Mouse (Mus musculus) kidney, postnatal 10 days (tissue): ENCODE results near the gene Patj.
A peak's percentile ranks its signal among the peaks of the same experiment; 100 is the strongest.
"Not testable (repeated sequence)": the region's sequence is repeated elsewhere in the genome, so short reads cannot be mapped to it uniquely, and the experiment has no call there.

ENCODE experiments used
- DNase-seq: peaks from one replicate; pipeline ENCODE4 v3.0.0; 2021; ENCODE audit warnings: mixed read lengths

Patj gene

DNA sequence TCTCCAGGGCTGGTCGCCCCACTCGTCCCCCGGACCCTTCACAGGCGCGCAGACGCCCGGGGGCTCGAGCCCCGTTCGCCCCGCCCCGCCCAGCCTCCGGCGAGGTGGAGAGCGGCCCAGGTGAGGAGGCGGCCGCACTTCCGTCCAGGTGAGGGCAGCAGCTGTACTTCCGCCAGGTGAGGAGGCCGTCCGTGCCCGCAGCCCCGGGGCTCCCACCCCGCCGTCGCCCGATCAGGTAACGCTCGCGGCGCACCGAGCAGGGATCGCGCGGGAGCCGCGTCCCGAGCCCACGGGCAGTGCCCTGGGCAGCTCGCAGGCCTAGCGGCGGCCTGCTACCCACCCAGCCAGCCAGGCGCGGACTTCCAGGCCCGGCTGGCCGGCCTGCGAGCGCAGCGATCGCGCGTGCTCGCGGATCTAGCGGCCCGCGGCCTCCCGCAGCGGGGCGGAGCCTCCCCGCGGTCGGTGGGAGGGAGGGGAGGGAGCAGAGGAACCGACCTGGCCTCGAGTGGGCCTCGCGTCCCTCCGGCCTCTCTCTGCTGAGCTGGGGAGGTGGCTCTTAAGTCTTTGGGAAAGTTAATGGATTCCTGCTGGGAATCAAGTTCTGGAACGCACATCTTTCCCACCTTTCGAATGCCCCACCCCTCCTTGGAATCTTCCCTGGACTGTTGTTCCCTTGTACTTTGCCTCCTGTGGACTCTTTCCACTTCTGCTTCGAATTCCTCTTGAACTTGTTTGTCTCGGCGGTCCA is at the start of gene Patj:
TSS of gene Patj (plus strand) at position 96 of the 748 bp plus-strand sequence.
- DNase-seq: peak; percentile 81

DNA sequence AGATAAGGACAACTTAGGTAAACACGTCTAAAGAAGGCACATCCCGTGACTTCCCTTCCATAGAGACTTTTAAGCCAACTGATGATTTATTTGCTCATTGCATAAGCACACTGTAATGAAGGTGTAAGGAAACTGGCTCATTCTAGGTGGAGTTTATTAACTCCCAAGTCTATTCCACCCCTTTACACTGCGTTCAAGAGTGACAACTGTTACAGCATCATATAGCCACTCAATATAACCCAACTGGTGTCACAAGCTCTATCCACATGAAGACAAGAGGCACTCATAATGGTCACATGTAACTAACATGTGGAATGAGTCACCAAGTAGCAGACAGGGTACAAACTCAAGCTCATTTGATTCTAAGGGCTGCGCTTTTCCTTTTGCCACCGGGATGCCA is 47.0 kb upstream of the Patj start:
- no peak for DNase-seq

DNA sequence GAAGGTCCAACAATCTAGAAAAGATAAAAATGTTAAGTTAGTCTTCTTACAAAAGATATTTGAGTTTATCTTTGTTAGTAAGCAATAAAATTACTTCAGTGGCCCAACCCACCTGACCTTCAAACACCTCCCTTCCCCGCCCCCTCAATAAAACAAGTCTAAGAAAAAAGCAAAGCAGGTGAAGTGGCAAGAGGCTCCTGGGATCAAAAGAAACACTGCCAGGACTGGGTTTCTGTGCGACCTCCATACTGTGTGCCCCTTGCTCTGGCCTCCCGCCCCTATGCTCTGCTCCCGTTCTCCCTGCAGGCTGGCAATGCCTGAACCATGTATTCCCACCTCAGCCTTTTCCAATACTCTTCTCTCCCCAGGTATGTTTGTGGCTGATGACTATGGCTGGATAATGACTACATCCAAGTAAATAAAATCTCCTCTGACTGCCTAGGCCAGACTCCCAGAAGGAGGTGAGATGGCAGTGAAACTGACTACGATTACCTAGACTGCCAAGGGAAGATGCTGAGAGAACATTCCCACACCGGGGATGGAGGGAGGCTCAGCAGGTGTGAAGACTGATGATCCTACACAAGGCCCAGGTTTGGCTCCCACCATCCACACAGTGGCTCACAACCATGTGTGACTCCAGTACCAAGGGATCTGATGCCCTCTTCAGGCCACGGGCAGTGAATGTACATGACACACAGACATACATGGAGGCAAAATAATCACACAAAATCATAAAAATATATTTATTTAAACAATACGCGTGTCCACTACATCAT is 37.4 kb upstream of the Patj start:
- DNase-seq: no peak

DNA sequence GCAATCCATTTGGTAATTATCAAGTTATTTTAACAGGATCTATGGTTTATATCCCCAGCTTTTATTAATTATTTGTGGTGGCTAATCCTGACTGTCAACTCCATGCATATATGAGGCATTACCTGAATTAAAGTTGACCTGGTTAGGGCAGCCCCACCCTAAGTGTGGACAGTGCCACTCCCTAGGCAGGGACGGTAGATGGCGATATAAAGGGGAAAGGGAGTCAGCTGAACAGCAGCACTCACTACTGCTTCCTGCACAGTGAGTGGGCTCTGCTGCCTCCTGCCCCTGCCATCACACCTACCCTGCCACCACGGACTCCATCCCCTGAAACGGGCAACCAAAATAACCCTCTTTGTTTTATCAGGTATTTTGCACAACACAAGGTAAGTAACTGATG is 20.2 kb upstream of the Patj start:
- DNase-seq: peak; percentile 13

DNA sequence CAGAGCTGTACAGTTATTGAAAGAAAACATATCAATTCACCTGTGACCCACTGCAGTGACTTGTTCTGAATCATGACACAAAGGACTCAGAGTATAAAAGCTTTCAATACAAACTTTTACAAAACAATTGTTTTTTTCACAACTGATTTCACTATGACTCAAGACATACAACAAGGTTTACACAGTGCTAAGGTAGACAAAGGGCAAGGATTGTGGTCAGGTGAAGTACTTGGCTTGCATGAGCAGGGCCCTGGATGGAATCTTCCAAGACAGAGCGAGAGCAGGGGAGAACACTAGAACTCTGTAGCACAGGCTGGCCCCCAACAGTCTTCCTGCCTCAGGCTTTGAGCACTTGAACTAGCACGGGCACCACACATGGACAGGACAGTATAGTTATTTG is 18.6 kb upstream of the Patj start:
- no peak for DNase-seq

DNA sequence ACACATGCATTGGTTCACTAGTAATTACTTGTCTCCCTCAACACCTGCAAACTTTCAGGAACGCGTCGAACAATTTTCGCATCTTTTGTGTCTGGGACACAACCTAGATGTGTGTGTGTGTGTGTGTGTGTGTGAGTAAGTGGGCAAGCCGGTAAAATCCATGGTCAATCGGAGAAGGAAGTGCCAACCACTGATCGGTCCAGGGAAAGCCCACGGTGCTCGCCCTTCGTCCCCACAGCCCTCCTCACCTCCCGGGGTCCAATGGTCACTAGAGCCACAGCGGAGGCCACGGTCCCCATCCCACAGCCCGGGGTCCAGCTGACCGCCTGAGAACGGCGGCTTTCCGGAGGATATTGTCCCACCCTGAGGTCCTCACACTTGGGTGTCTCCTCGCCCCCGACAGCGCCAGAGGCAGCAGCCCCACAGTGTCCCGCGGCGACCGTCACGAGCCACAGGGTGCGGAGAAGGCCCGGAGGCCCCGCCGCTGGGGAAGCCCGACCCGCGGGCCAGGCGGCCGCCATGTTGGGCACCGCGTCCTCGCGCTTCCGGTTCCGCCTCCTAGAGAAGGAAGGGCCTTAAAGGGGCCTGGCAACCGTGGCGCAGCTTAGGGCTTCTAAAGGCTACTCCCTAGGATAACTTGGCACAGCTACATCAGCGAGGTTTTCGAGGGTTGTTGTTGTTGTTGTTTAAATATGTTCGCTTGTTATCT is 12.7 kb upstream of the Patj start, which contains the start of gene Tm2d1:
TSS of gene Tm2d1 (minus strand) at position 591 of the 709 bp plus-strand sequence.
- DNase-seq: peak; percentile 91

DNA sequence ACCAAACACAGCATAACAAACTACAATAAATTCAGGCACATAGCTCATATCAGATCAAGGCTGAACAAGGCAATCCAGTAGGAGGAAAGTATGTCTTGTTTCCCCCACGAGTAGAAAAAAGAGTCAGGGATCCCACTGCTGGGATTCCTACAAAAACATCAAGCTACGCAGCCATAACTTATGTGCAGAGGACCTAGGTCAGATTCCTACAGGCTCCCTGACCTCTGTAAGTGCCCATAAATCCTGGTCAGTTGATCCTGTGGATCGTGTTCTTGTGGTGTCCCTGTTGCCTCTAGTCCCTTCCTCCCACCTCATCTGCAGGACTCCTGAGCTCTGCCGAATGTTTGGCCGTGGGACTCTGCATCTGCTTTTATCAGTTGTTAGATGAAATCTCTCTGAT is 10.5 kb upstream of the Patj start:
- DNase-seq: no peak

DNA sequence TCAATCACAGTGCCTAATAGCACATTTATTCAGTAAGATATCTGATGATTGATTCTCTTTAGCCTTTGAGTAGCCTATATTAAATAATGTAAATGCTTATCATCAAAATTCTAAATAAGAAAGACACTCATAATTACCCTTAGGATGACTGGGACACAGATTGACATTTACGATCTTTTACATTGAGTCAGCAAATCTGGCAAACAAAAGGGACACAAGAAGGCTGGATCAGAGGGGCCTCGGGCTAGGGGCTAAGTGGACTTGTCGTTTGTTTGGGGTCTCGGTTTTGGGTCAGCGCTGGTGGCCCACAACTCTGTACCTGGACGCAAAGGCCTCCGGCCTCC is 267 bp upstream of the Patj start:
- DNase-seq: no peak

DNA sequence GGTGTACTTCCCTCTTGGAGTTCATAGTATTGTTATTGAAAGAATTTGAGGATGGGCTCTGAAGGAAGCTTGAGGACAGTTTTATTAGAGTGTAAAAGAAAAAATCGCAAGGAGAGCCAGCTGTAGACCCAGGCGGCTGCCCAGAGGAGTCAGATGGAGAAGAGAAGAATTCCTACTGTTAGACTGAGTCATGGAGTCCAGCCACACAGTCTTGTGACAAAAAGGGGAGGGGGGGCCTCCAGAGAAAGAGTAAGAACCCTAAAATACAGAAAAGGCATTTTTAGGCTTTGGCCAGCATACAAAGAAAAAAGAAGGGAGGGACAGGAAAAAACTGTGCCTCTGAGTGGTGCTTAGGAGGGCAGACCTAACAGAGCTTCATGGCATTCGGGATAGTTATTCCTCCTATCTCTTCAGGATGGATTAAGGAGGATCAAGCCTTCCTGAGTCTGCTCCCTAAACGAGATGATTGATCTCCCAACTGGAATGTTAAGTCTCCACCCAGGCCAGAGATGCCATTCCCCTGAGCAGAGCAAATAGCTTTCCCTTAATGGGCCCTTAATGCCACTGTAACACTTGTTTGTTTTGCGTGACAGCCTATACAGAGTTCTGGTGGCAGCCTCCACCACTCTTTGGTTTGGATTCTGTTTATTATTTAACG is 5.5 kb downstream of the Patj start:
- DNase-seq: peak; percentile 34

DNA sequence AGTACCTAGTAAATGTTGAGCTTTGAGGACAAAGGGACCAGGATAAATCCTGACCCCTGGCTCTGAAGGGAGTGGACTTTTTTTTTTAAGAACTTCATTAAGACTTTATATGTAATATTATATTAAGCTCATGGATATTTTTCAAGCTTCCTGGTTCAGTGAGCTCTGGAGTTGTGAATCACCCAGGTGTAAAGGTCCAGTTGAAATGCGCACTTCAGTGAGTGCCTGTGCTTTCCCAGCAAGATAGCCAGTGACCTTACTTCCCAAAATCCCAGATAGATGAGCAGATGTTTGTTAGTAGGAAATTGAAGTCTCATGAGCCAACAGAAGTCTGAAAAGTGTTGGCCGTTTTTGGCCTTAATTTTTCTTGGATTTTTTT is 6.0 kb downstream of the Patj start:
- no peak for DNase-seq

DNA sequence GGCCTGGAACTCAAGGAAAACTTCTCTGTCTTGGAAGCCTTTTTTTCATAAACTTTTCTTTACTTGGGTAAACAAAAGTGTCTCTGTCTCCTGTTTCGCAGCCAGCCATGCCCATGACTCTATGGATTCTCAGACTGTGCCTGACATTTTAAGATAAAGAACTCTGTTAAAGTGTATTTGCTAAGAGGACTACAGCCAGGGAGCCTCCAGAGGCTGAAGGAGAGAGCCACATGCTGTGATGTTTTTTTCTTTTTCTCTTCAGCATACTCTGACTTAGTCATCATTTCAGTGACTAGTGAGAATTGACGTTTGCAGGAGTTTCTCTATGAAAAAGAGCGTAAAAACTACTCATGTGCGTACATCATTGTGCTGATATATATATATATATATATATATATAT is 7.9 kb downstream of the Patj start:
- no peak for DNase-seq

DNA sequence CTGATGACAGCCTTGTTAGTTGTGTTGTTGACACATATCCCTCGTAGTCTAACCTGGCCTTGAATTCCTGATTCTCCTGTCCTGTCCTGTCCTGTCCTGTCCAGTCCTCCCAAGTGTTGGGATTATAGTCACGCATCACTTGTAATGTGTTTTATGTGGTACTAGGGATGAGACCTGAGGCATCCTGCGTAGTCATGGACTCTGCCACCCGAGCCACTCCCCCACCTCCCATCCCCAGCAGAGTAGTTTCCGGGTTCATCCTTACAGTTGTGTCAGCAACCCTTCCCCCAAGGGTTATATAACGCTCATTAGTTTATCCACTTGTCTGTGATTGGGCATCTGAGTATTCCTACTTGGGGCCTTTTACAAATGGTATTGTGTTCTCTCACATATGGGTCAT is 8.8 kb downstream of the Patj start:
- DNase-seq: no peak

DNA sequence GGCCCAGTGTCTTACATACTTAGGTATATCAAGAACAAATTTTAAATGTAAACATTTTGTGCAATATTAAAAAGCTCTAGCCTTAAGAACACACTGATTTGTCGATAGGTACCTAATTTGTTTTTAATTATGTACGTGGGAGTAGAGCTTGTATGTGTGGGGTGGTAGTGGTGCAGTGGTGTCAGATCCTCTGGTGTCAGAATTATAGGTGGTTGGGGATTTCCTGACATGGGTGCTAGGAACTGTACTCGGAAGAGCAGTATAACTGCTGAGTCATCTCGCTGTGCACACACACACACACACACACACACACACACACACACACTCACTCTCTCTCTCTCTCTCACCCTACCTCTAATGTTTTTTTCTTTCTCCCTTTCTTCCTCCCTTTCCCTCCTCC is 12.9 kb downstream of the Patj start:
- DNase-seq: no peak

DNA sequence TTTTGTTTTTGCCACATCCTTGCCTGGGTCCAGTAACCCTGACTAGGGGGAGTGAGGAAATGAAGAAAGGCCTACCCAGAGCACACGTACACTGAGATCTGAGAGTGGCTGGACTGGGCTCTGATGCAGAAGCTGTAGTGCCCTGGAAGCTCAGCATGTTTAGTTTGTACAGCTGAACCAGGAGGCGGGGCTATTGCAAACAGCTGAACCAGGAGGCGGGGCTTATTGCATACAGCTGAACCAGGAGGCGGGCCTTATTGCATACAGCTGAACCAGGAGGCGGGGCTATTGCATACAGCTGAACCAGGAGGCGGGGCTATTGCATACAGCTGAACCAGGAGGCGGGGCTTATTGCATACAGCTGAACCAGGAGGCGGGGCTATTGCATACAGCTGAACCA is 19.6 kb downstream of the Patj start:
- not testable (repeated sequence) for DNase-seq

DNA sequence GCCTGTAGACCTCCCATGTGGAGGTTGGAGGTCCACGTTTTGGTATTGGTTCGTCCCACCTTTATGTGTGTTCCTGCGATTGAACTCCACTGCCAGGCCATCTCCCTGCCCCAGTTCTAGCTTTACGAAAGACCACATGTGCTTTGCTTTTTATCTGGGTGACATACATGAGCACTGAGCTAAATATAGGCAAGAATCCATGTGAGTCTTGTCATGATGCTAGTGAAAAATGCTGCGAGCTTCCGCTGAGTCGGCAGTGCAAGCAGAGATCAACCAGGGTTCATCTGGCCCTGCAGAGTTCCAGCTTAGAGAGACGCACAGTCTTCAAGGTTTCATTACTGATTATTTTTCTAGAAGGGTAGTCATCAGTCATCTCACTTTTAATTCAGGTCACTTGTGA is 32.8 kb downstream of the Patj start:
- peak; percentile 55 for DNase-seq

DNA sequence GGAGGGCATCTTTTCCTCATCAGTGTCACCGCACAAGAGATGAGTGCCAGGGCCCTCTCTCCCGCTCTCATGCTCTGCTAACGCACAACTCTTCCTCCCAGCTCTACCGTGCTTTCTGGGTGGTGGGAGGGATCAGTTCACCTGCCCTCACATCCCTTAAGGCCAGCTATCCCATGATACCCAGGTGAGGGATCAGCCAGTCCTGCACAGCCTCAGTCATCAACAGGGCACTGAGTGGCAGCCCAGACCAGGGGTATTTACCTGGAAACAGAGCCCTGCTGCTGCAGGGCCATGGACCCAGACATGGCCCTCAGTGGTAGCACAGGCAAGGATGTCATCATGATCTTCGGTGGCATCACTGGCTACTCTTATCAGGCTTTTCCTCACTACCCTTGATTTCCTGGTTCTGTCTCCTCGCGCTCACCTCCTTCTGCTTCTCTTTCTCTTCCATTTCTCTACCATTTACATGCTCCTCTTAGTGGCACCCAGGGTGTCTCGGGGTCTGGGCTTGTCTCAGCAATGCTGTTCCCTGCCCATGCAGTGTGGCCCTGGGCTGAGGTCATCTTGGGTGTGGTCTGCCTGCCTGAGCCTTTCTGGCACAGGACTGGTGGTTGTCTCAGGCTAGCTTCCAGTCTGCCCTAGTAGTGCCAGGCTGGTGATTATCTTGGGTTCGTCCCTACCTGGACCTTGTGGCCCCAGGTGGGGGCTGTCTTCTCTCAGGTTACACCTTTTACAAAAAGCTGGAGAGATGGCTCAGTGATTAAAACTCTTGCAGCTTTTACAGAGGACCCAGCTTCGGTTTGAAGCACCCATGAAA is 40.3 kb downstream of the Patj start:
- DNase-seq: no peak

DNA sequence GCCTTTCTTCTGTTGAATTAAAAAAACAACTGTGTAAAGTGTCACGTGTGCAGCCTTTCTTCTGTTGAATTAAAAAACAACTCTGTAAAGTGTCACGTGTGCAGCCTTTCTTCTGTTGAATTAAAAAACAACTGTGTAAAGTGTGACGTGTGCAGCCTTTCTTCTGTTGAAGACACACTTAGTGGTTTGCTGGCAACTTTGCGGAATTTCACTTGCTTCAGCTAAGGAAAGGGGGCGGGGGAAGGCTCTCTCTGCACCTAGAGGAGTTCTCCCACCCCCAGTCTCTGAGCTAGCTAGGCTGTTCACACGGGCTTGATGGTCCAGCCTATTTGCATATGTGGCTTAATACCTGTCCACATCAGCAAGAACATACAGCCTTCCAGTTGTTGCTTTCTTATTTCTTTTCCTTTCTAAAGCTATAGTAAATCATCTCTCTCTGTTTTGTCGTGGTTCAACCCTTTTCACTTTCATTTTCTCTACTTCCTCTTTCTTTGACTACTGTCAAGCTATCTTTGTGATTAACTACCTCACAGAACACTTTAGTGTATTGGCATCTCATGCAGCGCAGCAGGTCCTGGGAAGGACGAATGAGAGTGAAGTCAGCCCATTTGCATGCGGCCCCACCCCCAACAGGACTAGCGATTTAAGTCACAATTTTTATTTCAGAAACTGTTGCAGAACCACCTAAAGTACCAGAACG is 41.2 kb downstream of the Patj start:
- DNase-seq: peak; percentile 23

DNA sequence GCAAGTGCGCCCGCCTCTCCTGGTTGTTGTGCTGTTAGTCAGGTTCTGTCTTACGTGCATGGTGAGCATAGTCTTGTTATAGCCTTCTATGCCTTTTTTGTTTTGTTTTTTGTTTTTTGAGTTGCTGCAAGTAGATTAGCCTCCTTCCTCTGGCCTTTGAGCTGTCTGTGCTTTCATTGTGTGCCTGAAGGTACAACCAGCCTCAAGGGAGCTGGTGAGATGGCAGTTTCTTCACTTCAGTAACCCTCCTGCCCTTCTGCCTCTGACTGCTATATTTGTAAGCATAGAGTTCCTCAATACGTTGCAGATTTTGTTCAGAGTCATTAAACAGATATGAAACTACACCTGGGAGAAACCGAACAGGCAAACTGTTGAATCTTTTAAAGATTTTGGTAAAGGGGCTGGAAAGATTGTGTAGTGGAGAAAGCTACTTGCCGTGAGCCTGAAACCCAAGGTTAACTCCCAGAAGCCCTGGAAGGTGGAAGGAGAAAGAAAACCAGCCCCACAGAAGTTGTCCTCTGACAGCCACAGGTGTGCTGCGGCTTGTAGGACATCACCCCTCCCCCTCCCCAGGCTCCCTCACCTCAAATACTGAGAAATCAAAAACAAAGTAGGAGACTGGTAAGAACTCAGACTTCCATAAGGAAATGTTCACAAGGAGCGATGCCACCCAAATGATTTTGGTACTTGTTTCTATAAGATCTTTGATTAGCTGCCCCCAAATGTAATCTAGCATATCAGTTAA is 43.8 kb downstream of the Patj start:
- no peak for DNase-seq

DNA sequence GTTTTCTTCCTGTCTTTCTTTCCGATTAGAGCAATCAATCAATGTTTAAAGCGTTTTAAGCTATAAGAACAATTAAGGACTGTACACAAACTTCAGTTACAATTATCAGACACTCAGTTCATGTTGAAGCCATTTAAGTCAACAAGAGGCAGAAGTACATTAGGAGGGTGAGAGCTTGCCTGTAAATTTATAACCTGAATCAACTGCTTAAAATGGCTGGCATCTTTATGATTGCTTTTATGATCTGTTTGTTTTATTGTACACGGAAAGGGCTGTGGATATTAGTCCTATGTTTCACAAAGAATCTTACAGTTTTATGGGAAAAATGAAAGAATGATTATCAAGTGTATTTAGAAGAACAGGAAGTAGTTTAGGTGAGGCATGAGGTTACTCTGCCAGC is 45.7 kb downstream of the Patj start:
- no peak for DNase-seq

DNA sequence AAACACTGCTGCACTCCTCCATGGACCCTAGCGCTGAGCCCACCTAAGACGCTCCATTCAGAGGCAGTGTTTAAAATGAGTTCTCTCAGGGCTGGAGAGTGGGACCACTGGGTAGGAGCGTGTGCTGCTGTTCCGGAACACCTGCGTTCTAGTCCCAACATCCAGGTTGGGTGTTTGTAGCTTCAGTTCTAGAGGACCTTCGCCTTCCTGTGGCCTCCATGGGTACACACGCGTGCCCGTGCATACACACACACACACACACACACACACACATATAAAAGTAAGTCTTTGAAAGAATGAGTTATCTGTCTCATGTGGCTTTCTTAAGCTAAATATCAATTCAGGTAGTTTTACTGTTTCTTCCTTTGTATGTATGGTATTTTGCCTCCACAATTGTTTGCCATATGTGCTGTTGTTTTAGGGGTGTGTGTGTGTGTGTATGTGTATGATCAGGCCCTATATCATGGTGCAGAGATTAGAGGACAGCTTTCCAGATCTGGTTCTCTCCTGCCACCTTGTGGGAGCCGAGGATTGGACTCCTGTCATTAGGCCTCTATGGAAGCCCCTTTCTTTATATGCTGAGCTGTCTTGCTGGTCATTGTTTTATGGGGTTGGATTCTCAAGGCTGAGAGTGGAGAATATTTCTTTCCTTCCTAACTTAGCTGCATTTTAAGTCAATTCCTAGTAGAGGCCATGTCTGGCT is 49.0 kb downstream of the Patj start:
- DNase-seq: peak; percentile 79
